Mouse (Mus musculus) CD4-positive, CD25-positive, alpha-beta regulatory T cell (primary cell): Measurements from ENCODE around the gene Med25. TPM values are rescaled to one million over a fixed set of nuclear protein-coding genes. Genes with fewer than 3 reads are reported as not detected.

Source experiments
- polyA plus RNA-seq: library from polyadenylated mRNA; unstranded; fragments of 100-300 nt; shearing (Covaris generic); gene quantifications from one replicate; pipeline ENCODE4 v1.2.1, GENCODE M21; 2017

The Med25 gene
- 59.3 TPM for polyA plus RNA-seq

GRCm38 (mm10) chr7:44892276-44892921 lies at the start of gene Med25:
Med25 (minus strand) TSS chr7:44892712.

GRCm38 (mm10) chr7:44929204-44930151 lies 37.0 kb upstream of the Med25 start, which contains the start of gene Ap2a1:
Ap2a1 (minus strand) TSS chr7:44929496.

GRCm38 (mm10) chr7:44895593-44896434 lies 3.3 kb upstream of the Med25 start, which contains the start of gene Fuz:
Fuz (plus strand) TSS chr7:44896079.

GRCm38 (mm10) chr7:44869697-44870528 lies 22.6 kb downstream of the Med25 start, which contains the start of gene Ptov1:
Ptov1 (minus strand) TSS chr7:44869788.

GRCm38 (mm10) chr7:44857042-44857552 lies 35.4 kb downstream of the Med25 start, which contains the start of gene Pnkp:
Pnkp (plus strand) TSS chr7:44857139.

GRCm38 (mm10) chr7:44848561-44849415 lies 43.7 kb downstream of the Med25 start, which contains the start of the genes Akt1s1 and Tbc1d17:
Akt1s1 (plus strand) TSS chr7:44848991.
Tbc1d17 (minus strand) TSS chr7:44849079.

Other genes with a start within 250 kb of the Med25 start
- not detected for gene Myh14, start 221.9 kb downstream of the Med25 start, polyA plus RNA-seq
- gene Izumo2, start 184.0 kb downstream of the Med25 start, polyA plus RNA-seq = not detected
- 106 TPM for gene Vrk3, start 144.3 kb downstream of the Med25 start, polyA plus RNA-seq
- gene Zfp473, start 141.7 kb downstream of the Med25 start, polyA plus RNA-seq = 0.71 TPM
- 43.8 TPM for gene Nup62, start 76.6 kb downstream of the Med25 start, polyA plus RNA-seq
- 2.3 TPM for gene Il4i1, start 76.3 kb downstream of the Med25 start, polyA plus RNA-seq
- 0.39 TPM for gene Atf5, start 76.1 kb downstream of the Med25 start, polyA plus RNA-seq
- 35.4 TPM for gene Akt1s1, start 43.7 kb downstream of the Med25 start, polyA plus RNA-seq
- 93.5 TPM for gene Tbc1d17, start 43.6 kb downstream of the Med25 start, polyA plus RNA-seq
- gene Pnkp, start 35.6 kb downstream of the Med25 start, polyA plus RNA-seq = 105 TPM
- gene Ptov1, start 22.9 kb downstream of the Med25 start, polyA plus RNA-seq = 27.7 TPM
- gene Fuz, start 3.4 kb upstream of the Med25 start, polyA plus RNA-seq = 45.3 TPM
- 68.0 TPM for gene Ap2a1, start 36.8 kb upstream of the Med25 start, polyA plus RNA-seq
- gene Tsks, start 50.5 kb upstream of the Med25 start, polyA plus RNA-seq = not detected
- gene Cpt1c, start 82.1 kb upstream of the Med25 start, polyA plus RNA-seq = 0.30 TPM
- 175 TPM for gene Prmt1, start 93.9 kb upstream of the Med25 start, polyA plus RNA-seq
- gene Irf3, start 104.9 kb upstream of the Med25 start, polyA plus RNA-seq = 235 TPM
- gene Bcl2l12, start 106.0 kb upstream of the Med25 start, polyA plus RNA-seq = 35.8 TPM
- 38.8 TPM for gene Scaf1, start 123.7 kb upstream of the Med25 start, polyA plus RNA-seq
- gene Rras, start 125.2 kb upstream of the Med25 start, polyA plus RNA-seq = 24.1 TPM
- 4.0 TPM for gene Prr12, start 160.2 kb upstream of the Med25 start, polyA plus RNA-seq
- gene Nosip, start 169.7 kb upstream of the Med25 start, polyA plus RNA-seq = 115 TPM
- gene Prrg2, start 170.0 kb upstream of the Med25 start, polyA plus RNA-seq = 3.0 TPM
- 10.7 TPM for gene Rcn3, start 199.5 kb upstream of the Med25 start, polyA plus RNA-seq
- 2.8 TPM for gene Fcgrt, start 211.1 kb upstream of the Med25 start, polyA plus RNA-seq
- gene Rps11, start 231.7 kb upstream of the Med25 start, polyA plus RNA-seq = 2,481 TPM
- 2,316 TPM for gene Rpl13a, start 236.0 kb upstream of the Med25 start, polyA plus RNA-seq
- not detected for gene Gm45713, start 243.5 kb upstream of the Med25 start, polyA plus RNA-seq
- gene Flt3l, start 243.7 kb upstream of the Med25 start, polyA plus RNA-seq = 309 TPM